Mouse (Mus musculus) kidney, adult 2 months (tissue): ENCODE results near the gene Tmem150c.

Experiments used
- CTCF ChIP-seq: fragments of 200-500 bp; conservative IDR thresholded peaks from 2 replicates; pipeline ENCODE4 v1.5.1; 2011; ENCODE audit warnings: low read depth, mild to moderate bottlenecking, control low read depth, low read length, moderate library complexity, mixed read lengths; ENCODE audit not compliant: insufficient read depth, insufficient read length
- POLR2A ChIP-seq: fragments of 200-500 bp; IDR thresholded peaks from one replicate; pipeline ENCODE4 v1.6.1; 2011; ENCODE audit warnings: low read depth, low read length, control low read depth

DNA sequence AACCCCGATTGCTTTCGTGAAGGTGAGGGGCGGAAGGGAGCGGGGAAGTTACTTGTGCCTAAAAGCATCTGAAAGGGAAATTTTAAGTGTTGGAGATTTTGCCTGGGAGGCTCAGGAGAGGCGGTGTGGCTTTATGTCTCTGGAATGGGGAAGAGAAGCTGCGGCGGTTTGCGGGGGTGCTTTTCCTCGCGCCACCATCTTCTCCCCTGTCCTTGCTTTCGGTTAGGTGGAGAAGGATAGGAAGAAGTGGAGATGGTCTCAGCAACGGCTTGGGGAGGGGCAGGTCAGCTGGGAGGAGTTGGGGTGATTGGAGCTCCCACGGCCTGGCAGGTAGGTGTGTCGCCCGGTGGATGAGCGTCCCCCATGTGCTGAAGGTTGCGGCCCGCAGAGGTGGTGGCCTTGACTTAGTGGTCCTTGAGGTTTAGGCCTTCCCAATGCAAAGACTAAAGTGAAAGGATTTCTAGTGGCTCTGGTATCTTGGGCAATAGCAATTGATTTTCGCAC is 119.3 kb downstream of the Tmem150c start:
- TF ChIP-seq CTCF (no peak), POLR2A (no peak)
